Mouse (Mus musculus) testis, adult 2 months (tissue): Measurements from ENCODE around the gene Mapkapk5.

Source experiments
- CTCF ChIP-seq: fragments of 200-500 bp; IDR thresholded peaks from 2 replicates; pipeline ENCODE4 v1.5.1; 2012; ENCODE audit warnings: low read depth, mild to moderate bottlenecking, inconsistent platforms, low read length, moderate library complexity; ENCODE audit not compliant: control insufficient read depth, insufficient read depth, insufficient replicate concordance
- POLR2A ChIP-seq: fragments of 200-500 bp; IDR thresholded peaks from 2 replicates; pipeline ENCODE4 v1.6.1; 2012; ENCODE audit warnings: low read depth, mild to moderate bottlenecking, inconsistent platforms, low read length, moderate library complexity; ENCODE audit not compliant: control insufficient read depth

DNA sequence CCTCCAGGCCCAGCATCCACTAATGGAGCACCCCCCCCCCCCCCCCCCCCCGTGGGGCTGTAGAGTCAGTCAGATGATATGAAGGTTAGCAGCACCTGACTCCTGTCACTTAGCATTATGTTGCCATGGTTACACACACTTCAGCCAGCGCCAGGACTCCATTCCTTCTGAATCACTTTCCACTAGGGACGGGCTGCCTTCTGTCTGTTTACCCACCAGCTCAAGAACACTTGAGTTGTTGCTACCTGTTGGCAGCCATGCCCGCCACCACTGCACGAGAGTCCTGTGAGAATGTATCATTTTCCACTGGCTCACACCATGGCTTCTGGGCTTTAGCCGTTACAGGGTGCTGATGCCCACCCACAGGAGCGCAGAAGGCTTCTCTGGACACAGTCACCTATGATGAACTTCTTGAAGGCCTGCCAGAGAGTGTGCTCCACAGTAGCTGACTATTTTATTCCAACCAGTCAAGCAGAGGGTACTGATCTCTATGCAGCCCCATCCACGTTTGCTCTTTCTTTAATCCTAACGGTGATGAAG lies 24.2 kb upstream of the Mapkapk5 start:
- TF ChIP-seq POLR2A = no peak
- no peak for TF ChIP-seq CTCF
